Mouse (Mus musculus) midbrain, postnatal 0 days (tissue): ENCODE data around the gene Lamc3. TPM values are rescaled to one million over a fixed set of nuclear protein-coding genes. Genes with fewer than 3 reads are reported as not detected.

Experiments used
- ATAC-seq: fragments of 200-750 bp; cut with Nextera tagmentation; 2 replicates; pipeline ENCODE4 v1.8.0; 2017; ENCODE audit warnings: moderate number of reproducible peaks, mild to moderate bottlenecking, moderate TSS enrichment, moderate library complexity; ENCODE audit not compliant: low FRiP score
- DNase-seq: peaks from one replicate; pipeline ENCODE4 v3.0.0-alpha.2; 2015; ENCODE audit warnings: low spot score
- H3K27ac ChIP-seq: fragments of 300-500 bp; sonication (generic); 2 replicates; pipeline ENCODE4 v1.5.1; 2014; ENCODE audit warnings: low read depth, mild to moderate bottlenecking, low read length, mixed read lengths
- H3K27me3 ChIP-seq: fragments of 300-500 bp; sonication (generic); 2 replicates; pipeline ENCODE4 v1.6.1; 2014; ENCODE audit warnings: low read length, control low read depth, mixed read lengths; ENCODE audit not compliant: insufficient read depth
- H3K36me3 ChIP-seq: fragments of 300-500 bp; sonication (generic); 2 replicates; pipeline ENCODE4 v1.6.1; 2014; ENCODE audit warnings: low read length, control low read depth, mixed read lengths; ENCODE audit not compliant: insufficient read depth
- H3K4me1 ChIP-seq: fragments of 300-500 bp; sonication (generic); 2 replicates; pipeline ENCODE4 v1.6.1; 2014; ENCODE audit warnings: mild to moderate bottlenecking, control low read depth, antibody characterized with exemption, low read length, mixed read lengths; ENCODE audit not compliant: insufficient read depth
- H3K4me2 ChIP-seq: fragments of 300-500 bp; sonication (generic); 2 replicates; pipeline ENCODE4 v1.6.1; 2014; ENCODE audit warnings: low read depth, mild to moderate bottlenecking, low read length, mixed read lengths; ENCODE audit not compliant: poor library complexity, severe bottlenecking
- H3K4me3 ChIP-seq: fragments of 300-500 bp; sonication (generic); 2 replicates; pipeline ENCODE4 v1.5.1; 2014; ENCODE audit warnings: low read depth, mild to moderate bottlenecking, low read length, moderate library complexity
- H3K9ac ChIP-seq: fragments of 300-500 bp; sonication (generic); replicated peaks from 2 replicates; pipeline ENCODE4 v1.6.1; 2014; ENCODE audit warnings: mild to moderate bottlenecking, low read length, moderate library complexity, mixed read lengths; ENCODE audit not compliant: poor library complexity, severe bottlenecking
- H3K9me3 ChIP-seq: fragments of 300-500 bp; sonication (generic); 2 replicates; pipeline ENCODE4 v1.6.1; 2016; ENCODE audit warnings: low read length, control low read depth
- CTCF ChIP-seq: IDR thresholded peaks from 2 replicates; pipeline ENCODE4 v1.5.1; 2016; ENCODE audit warnings: antibody characterized with exemption, mild to moderate bottlenecking
- WGBS: fragments of 180-500 bp; shearing (Covaris S2); extraction: QIAGEN DNeasy Blood & Tissue Kit; methylation state at CpG from one replicate; pipeline ENCODE4 v1.1.7; 2014; 5-methylcytosine and 5-hydroxymethylcytosine counted together
- polyA plus RNA-seq: library from polyadenylated mRNA; unstranded; fragments of >200 nt; fragmentation: Nextera tagmentation; extraction: Ambion mirVana; gene quantifications from 2 replicates; pipeline ENCODE4 v1.2.1, GENCODE M21; 2015
- total RNA-seq: library from RNA; depleted of rRNA; stranded (reverse); fragments of >200 nt; gene quantifications from 2 replicates; pipeline ENCODE4 v1.2.3, GENCODE M21; 2014

Gene Lamc3
- total and polyA plus RNA-seq, 2 experiments from 2014 or later: 2.3 to 11.3 TPM

GRCm38 (mm10) chr2:31862919-31863318, 24.2 kb upstream of the Lamc3 start:
- Histone ChIP-seq H3K4me3 (no peak overlapping the region), H3K27ac (no peak overlapping the region), H3K36me3 (no peaks in the 10 kb centered on the region), H3K27me3 (no peaks in the 10 kb centered on the region), H3K4me1 (peaks cover 10% of the 10 kb centered on the region; the same call in 1 of the 2 replicates), H3K4me2 (no peak overlapping the region), H3K9me3 (no peaks in the 10 kb centered on the region), H3K9ac (no peak overlapping the region)
- ATAC-seq (no peak), DNase-seq (no peak)
- no peak for TF ChIP-seq CTCF
- WGBS: 76% methylated on average over 1 of the region's 1 CpGs

DNA sequence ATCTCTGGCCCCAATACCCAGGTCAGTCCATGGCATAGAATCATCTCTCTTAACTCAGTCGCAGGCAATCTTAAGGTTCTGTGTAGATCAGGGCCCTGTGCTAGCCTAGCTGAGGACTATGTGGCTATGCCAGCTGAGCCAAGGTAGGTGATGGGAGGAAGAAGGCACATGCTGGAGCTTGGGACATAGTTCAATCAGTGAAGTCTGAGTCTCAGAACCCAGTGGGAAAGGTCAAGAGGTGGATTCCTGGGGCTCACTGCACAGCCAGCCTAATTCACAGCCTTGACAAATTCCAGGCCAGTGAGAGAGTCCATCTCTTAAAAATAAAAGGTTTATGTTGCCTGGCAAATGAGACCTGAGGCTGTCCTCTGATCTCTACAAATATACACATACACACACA, 23.3 kb upstream of the Lamc3 start:
- no peak for ATAC-seq
- H3K4me1 ChIP-seq: peaks cover 5% of the 10 kb centered on the region; the same call in 1 of the 2 replicates
- H3K9me3 ChIP-seq: no peaks in the 10 kb centered on the region
- no peak overlapping the region for H3K4me2 ChIP-seq
- 82% methylated on average over 1 of the region's 1 CpGs for WGBS
- H3K27me3 ChIP-seq: no peaks in the 10 kb centered on the region
- no peak overlapping the region for H3K27ac ChIP-seq
- H3K4me3 ChIP-seq: no peak overlapping the region
- H3K36me3 ChIP-seq: no peaks in the 10 kb centered on the region
- no peak overlapping the region for H3K9ac ChIP-seq
- no peak for TF ChIP-seq CTCF
- DNase-seq: no peak

DNA sequence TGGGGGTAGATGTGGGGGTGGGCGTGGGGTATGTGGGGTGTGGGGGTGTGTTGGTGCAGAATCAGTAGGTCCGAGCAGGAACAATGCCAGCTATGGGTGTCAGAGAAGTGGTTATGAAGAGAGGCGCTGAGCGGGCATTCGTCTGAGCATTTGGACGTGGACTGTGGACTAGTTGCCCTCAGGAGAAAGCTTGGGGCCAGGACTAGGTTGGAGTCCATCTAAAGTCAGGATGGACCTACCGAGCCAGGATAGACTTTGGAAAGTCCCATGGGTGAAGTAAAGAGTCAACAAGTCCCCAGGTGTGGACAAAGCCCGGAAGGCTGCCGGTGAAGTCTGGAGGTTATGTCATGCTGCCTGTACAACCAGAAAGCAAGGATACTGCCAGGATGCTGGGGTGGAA, 22.2 kb upstream of the Lamc3 start:
- DNase-seq (no peak), ATAC-seq (no peak)
- no peaks in the 10 kb centered on the region for H3K36me3 ChIP-seq
- no peak overlapping the region for H3K27ac ChIP-seq
- H3K9me3 ChIP-seq: no peaks in the 10 kb centered on the region
- no peak overlapping the region for H3K4me3 ChIP-seq
- H3K9ac ChIP-seq: no peak overlapping the region
- H3K4me2 ChIP-seq: no peak overlapping the region
- no peaks in the 10 kb centered on the region for H3K27me3 ChIP-seq
- 90% methylated on average over 9 of the region's 9 CpGs for WGBS
- no peaks in the 10 kb centered on the region; the same call in 1 of the 2 replicates for H3K4me1 ChIP-seq
- no peak for TF ChIP-seq CTCF

GRCm38 (mm10) chr2:31865322-31865721, 21.8 kb upstream of the Lamc3 start:
- Histone ChIP-seq H3K27me3 (no peaks in the 10 kb centered on the region), H3K9me3 (no peaks in the 10 kb centered on the region), H3K36me3 (no peaks in the 10 kb centered on the region), H3K9ac (no peak overlapping the region), H3K4me1 (no peaks in the 10 kb centered on the region; the same call in 1 of the 2 replicates), H3K4me2 (no peak overlapping the region), H3K27ac (no peak overlapping the region), H3K4me3 (no peak overlapping the region)
- no peak for ATAC-seq
- DNase-seq: no peak
- 54% methylated on average over 4 of the region's 4 CpGs for WGBS
- no peak for TF ChIP-seq CTCF

GRCm38 (mm10) chr2:31865794-31866193, 21.3 kb upstream of the Lamc3 start:
- DNase-seq: no peak
- H3K36me3 ChIP-seq: no peaks in the 10 kb centered on the region
- H3K4me2 ChIP-seq: no peak overlapping the region
- H3K27me3 ChIP-seq: no peaks in the 10 kb centered on the region
- no peak overlapping the region for H3K4me3 ChIP-seq
- H3K9me3 ChIP-seq: no peaks in the 10 kb centered on the region
- H3K9ac ChIP-seq: no peak overlapping the region
- no peak for TF ChIP-seq CTCF
- WGBS: 29% methylated on average over 2 of the region's 2 CpGs
- no peaks in the 10 kb centered on the region; the same call in 1 of the 2 replicates for H3K4me1 ChIP-seq
- no peak overlapping the region for H3K27ac ChIP-seq
- ATAC-seq: no peak

DNA sequence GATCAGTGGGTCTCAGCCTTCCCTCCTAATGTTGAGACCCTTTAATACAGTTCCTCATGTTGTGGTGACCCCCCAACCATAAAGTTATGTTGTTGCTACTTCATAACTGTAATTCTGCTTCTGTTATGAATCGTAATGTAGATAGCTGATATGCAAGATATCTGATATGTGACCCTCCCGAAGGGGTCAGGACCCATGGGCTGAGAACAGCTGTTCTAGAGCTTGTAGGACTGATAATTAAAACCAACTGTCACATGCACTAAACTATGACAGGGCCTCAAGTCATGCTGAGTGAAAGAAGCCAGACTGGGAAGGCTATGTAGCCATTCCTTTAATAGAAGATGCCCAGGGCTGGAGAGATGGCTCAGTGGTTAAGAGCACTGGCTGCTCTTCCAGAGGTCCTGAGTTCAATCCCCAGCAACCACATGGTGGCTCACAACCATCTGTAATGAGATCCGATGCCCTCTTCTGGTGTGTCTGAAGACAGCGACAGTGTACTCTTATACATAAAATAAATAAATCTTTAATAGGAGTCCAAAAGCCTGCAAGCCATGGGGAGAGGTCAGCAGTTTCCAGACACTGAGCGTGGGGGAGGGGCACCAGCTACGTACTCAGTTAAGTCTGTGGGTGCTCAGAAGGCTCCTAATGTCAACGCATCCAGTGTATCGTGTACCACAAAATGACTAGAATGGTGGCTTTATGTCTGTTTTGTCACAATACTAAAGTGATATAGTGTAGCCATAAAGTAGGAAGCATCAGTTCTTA, 19.1 kb upstream of the Lamc3 start:
- WGBS: 89% methylated on average over 8 of the region's 8 CpGs
- Histone ChIP-seq H3K27ac (no peak overlapping the region), H3K4me2 (no peak overlapping the region), H3K36me3 (no peaks in the 10 kb centered on the region), H3K4me1 (no peaks in the 10 kb centered on the region; the same call in 1 of the 2 replicates), H3K9me3 (no peaks in the 10 kb centered on the region), H3K27me3 (no peaks in the 10 kb centered on the region), H3K9ac (no peak overlapping the region), H3K4me3 (no peak overlapping the region)
- ATAC-seq (no peak), DNase-seq (no peak)
- no peak for TF ChIP-seq CTCF
